Mouse (Mus musculus) cortical plate, adult 2 months (tissue): ENCODE measurements around the gene Tmem205.

Experiments used
- CTCF ChIP-seq: fragments of 200-500 bp; IDR thresholded peaks from 2 replicates; pipeline ENCODE4 v1.5.1; 2011; ENCODE audit warnings: mild to moderate bottlenecking, control low read depth, low read length; ENCODE audit not compliant: insufficient read depth; ENCODE audit errors: extremely low read depth
- POLR2A ChIP-seq: fragments of 200-500 bp; IDR thresholded peaks from 2 replicates; pipeline ENCODE4 v1.6.1; 2011; ENCODE audit warnings: mild to moderate bottlenecking, low read length, control low read depth; ENCODE audit not compliant: insufficient read depth; ENCODE audit errors: extremely low read depth

- TF ChIP-seq CTCF = no peak
- no peak for TF ChIP-seq POLR2A
Measured at GRCm38 (mm10) chr9:21938234-21938855, 11.0 kb upstream of the Tmem205 start.
